Mouse (Mus musculus) C2C12 (cell line): ENCODE measurements around the gene Tpcn2.

Experiments
- CEBPB ChIP-seq: IDR thresholded peaks from one replicate; pipeline ENCODE4 v1.6.1; 2011; ENCODE audit warnings: low read depth, mild to moderate bottlenecking, control low read depth, moderate library complexity
- CTCF ChIP-seq: IDR thresholded peaks from one replicate; pipeline ENCODE4 v1.5.1; 2011; ENCODE audit not compliant: control insufficient read depth, insufficient read depth, insufficient read length
- MAX ChIP-seq: IDR thresholded peaks from one replicate; pipeline ENCODE4 v1.6.1; 2011; ENCODE audit warnings: mild to moderate bottlenecking, control low read depth
- MYOG ChIP-seq: IDR thresholded peaks from one replicate; pipeline ENCODE4 v1.6.1; 2011; ENCODE audit not compliant: control insufficient read depth, insufficient read length; ENCODE audit errors: extremely low read depth
- USF1 ChIP-seq: IDR thresholded peaks from one replicate; pipeline ENCODE4 v1.6.1; 2011; ENCODE audit warnings: low read depth, mild to moderate bottlenecking, control low read depth, moderate library complexity

DNA sequence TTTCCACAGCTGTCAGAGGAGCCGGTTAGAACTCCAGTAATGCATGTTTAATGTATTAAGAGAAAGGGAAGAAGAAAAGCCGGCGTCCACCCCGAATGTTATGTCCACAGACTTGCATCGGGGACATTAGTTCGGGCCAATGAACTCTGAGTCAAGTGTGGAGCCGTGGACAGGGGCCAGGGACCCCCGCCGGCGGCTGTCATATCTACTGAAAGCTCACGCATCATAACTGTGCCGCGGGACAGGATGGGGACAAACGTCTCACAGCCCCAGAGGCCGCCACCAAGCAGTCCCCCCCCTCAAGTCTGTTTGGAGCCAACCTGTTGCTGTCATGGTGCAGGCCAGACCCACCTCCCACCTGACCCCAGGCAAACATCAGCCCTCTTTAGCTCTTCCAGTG, 110.2 kb downstream of the Tpcn2 start:
- TF ChIP-seq MYOG (no peak), CEBPB (no peak), CTCF (no peak), MAX (no peak), USF1 (no peak)
